Mouse (Mus musculus): Measurements from ENCODE around the gene Gm9945. TPM values are rescaled to one million over a fixed set of nuclear protein-coding genes. Genes with fewer than 3 reads are reported as not detected.
A peak's percentile ranks its signal among the peaks of the same experiment; 100 is the strongest.

Gm9945 gene
- 1 to 10 TPM; 1.8 to 2.2 TPM for total RNA-seq (2021)
- long read RNA-seq, experiment 1, transcript Gm9945-201 (1 exons, 932 nt), result major isoform, 8 of 8 reads
- long read RNA-seq, experiment 1, partial matches to known transcripts, result 0 of 8 reads
- long read RNA-seq, experiment 1, other reads (novel, unspliced or antisense), result 0 of 8 reads
- long read RNA-seq, experiment 2, transcript Gm9945-201 (1 exons, 932 nt), result major isoform, 9 of 11 reads
- long read RNA-seq, experiment 2, partial matches to known transcripts, result 0 of 11 reads
- long read RNA-seq, experiment 2, other reads (novel, unspliced or antisense), result 2 of 11 reads

DNA sequence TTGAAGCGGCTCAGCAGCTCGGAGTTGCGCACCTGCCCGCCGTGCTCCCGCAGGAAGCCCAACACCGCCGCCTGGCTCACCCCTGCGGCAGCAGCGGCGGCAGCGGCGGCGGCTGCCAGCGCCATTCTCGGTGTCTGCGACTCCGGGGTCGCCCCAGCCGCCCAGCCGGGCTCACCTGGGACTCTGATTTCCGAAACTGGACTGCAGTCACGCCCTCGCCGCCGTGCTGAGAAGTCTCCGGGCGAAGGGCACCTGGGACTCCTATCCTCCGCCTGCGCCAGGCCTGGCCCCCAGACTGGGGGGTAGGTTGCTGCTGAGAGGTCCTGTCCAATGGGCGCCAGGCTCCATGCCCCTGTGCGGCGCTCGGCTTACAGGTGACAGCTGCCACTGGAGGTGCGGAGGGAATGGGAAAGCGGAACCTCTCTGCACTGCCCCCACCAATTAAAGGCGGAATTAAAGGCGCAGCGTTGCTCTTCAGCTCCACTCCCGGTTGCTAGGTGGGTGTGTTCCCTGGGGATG is at the start of gene Gm9945, which contains the start of gene Sowaha:
TSS of gene Gm9945 (plus strand) at position 384 of the 519 bp plus-strand sequence.
TSS of gene Sowaha (minus strand) at position 492 of the 519 bp plus-strand sequence.
- DNase-seq (ENCODE audit: extremely low spot score in 1 of 2, low spot score in 2 of 2), result peak; percentile 64 to 74
- Histone ChIP-seq H3K4me3 (peak within 1 kb of the TSS; percentile 75), H3K27ac (peak within 1 kb of the TSS; percentile 98)
- TF ChIP-seq CTCF (IDR thresholded peaks at IDR 0.05), result no peak; the same call in none of the 2 replicates
- intact Hi-C loops (cut with DNase I), result no loop called here

DNA sequence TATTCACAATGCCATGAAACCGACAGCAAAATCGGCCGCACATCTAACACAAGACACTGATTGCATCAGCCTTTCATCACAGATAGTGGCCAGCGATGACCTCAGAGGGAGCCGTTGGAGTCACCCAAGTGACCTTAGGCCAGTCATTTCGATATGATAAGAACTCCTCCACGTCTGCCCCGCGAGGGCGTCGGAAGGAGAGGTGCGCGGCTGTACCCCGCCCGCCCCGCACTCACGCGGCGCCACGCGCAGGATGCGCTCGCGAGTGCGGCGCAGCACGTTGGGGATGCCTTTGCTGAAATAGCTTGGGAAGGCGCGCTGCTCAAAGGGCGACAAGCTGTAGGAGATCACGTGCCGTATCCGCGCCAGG is 49.7 kb upstream of the Gm9945 start:
- intact Hi-C loops (cut with DNase I), result loop anchor here (2.0 kb wide), 1 partner anchor 129 kb away; the partner anchor contains the start of gene Hspa4
- H3K4me3 ChIP-seq, result peak overlapping the region; percentile 74
- no peak for TF ChIP-seq CTCF (IDR thresholded peaks at IDR 0.05)
- DNase-seq (ENCODE audit: extremely low spot score in 1 of 2, low spot score in 2 of 2), result no peak
- peak overlapping the region; percentile 94 for H3K27ac ChIP-seq

DNA sequence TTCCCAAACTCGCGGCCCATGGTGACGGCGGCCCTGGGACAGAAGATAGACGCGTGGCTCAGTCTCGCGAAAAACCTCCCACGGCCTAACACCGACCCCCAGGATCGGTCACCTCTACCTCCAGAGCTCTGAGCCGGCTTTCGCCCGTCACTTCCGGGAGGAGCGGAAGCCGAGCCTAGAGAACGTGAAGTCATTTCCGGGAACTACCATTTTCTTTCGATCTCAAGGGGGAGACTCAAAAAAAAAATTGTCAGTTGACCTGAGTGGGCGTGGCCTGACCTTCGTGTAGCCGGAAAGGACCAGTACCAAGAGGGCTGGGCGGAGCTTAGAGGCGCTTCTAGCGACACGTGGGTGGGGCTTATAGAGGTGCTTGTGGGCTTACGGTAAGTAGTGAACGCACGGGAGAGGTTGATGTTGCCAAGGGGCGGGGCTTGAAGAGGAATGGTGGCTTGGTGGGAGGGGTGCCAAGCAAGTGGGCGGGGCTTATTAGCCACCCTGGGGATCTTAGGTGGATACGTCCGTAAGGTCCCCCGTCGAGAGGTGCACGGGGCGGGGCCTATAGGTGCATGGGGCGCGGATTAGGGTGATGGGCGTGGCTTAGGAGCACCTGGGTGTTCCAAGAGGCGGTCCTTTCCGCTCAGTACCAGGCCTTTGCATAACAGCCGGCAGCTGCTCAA is 49.2 kb upstream of the Gm9945 start, which contains the start of the genes Uqcrq and Gdf9:
TSS of gene Uqcrq (minus strand) at position 162 of the 677 bp plus-strand sequence.
TSS of gene Gdf9 (plus strand) at position 354 of the 677 bp plus-strand sequence.
- peak; percentile 95 to 98 for DNase-seq (ENCODE audit: extremely low spot score in 1 of 2, low spot score in 2 of 2)
- no peak; the same call in 1 of the 2 replicates for TF ChIP-seq CTCF (IDR thresholded peaks at IDR 0.05)
- peak within 1 kb of the TSS; percentile 74 for H3K4me3 ChIP-seq
- intact Hi-C loops (cut with DNase I), result loop anchor here (2.0 kb wide), 1 partner anchor 130 kb away; the partner anchor contains the start of gene Hspa4
- peak within 1 kb of the TSS; percentile 94 for H3K27ac ChIP-seq

DNA sequence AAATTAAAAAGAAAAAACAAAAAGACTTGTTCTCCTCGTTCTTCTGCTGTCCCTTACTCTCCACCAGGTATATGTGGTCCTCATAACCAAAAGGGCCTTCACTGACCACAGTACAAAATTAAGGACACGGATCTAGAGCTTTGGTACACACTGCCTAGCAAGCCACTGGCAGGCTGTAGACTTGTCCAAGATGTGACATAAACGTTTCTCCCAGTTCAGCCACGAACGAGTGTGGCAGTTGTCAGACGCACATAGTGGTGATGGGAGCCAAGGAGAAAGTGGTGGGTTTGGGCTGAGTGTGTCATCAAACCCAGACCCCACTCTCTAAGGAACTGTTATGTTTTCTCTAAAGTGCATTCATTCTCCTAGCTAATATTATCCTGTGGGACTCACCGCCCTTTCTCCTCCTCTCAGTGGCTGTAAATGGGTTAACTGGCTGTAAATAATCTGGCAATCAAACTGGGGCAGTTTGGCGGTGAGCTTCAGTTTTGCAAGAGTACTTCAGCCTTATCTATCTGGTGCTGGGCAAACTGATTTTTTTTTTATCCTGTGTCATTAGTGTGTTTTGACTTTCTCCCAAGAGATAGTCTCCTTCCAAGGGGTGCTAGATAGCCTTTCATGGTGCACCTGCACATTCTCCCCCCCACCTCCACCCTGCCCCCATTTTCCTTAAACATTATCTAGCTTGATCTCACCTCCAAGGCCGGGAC is 48.5 kb upstream of the Gm9945 start:
- no peak for DNase-seq (ENCODE audit: extremely low spot score in 1 of 2, low spot score in 2 of 2)
- Histone ChIP-seq H3K27ac (peak overlapping the region; percentile 94), H3K4me3 (peak overlapping the region; percentile 74)
- intact Hi-C loops (cut with DNase I), result loop anchor here (2.0 kb wide), 1 partner anchor 131 kb away; the partner anchor contains the start of gene Hspa4
- no peak; the same call in 1 of the 2 replicates for TF ChIP-seq CTCF (IDR thresholded peaks at IDR 0.05)

DNA sequence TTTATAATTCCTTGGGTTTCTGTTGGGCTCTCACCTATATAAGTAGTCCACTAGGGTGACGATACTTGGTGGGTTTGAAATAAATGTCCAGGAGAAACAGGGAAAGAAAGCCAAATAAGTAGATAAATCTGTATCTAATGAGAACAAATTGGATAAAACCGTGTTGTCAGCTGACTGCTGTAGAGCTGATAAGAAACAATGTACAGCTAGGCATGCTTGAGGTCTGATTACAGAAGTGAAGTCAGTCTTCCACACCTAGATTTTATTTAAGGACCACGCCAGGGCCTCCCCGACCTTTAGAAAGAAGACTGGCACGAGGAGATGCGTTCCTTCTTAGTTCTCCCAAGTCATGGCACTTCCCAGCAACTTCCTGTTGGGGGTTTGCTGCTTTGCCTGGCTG is 46.9 kb upstream of the Gm9945 start:
- no peak overlapping the region for H3K27ac ChIP-seq
- H3K4me3 ChIP-seq, result no peak overlapping the region
- no peak for DNase-seq (ENCODE audit: extremely low spot score in 1 of 2, low spot score in 2 of 2)
- intact Hi-C loops (cut with DNase I), result no loop called here
- no peak for TF ChIP-seq CTCF (IDR thresholded peaks at IDR 0.05)

DNA sequence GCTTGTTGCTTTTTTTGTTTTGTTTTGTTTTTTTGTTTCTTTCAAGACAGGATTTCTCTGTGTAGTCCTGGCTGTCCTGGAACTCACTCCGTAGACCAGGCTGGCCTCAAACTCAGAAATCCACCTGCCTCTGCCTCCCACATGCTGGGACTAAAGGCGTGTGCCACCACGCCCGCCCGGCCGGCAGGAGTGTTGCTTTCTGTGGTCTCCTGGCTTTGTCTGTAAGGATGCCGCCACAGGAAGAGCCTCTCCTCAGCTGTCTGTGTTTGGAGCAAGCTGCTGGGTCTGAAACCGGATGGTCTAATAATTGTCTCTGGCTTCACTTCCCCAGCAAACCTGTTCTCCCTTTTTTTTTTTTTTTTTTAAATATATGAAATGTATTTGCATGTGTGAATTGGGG is 44.5 kb upstream of the Gm9945 start:
- intact Hi-C loops (cut with DNase I), result no loop called here
- no peak for DNase-seq (ENCODE audit: extremely low spot score in 1 of 2, low spot score in 2 of 2)
- Histone ChIP-seq H3K27ac (no peak overlapping the region), H3K4me3 (no peak overlapping the region)
- no peak for TF ChIP-seq CTCF (IDR thresholded peaks at IDR 0.05)

DNA sequence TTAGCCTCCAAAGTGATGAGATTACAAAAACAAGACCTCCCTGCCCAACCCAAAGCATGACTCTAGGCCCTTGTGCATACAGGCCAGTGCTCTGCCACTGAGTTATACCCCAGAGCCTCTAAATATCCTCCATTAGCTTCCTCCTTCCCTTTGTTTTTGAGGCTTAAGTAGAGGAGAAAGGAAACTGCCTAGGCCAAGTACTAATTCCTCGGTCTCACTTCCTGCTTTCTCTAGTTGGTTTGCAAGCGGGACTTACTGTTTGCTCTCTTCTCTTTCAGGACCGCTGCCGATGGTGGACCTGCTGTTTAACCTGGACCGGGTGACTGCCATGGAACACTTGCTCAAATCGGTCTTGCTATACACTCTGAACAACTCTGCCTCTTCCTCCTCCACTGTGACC is 43.6 kb upstream of the Gm9945 start:
- no peak for DNase-seq (ENCODE audit: extremely low spot score in 1 of 2, low spot score in 2 of 2)
- Histone ChIP-seq H3K4me3 (no peak overlapping the region), H3K27ac (no peak overlapping the region)
- no peak for TF ChIP-seq CTCF (IDR thresholded peaks at IDR 0.05)
- intact Hi-C loops (cut with DNase I), result no loop called here

DNA sequence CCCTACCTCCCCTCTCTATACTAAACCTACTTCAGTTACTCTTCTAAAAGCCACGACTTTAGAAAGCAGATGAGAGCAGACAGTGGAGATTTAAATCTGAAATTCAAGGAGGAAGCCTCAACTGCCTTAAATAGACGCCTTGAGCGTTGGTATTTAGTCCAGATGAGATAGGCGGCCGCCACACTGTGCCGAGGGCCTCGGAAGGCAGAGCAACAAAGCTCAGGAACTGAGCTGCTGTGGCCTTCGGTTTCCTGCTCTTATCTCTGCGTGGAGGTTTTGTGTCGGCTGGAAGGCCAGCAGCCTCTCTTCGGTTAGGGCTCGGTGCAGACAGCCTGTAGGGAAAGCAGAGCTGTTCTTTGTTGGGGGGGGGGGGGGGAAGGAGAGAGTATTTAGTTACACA is 38.0 kb upstream of the Gm9945 start:
- DNase-seq (ENCODE audit: extremely low spot score in 1 of 2, low spot score in 2 of 2), result no peak
- intact Hi-C loops (cut with DNase I), result no loop called here
- H3K4me3 ChIP-seq, result no peak overlapping the region
- no peak overlapping the region for H3K27ac ChIP-seq
- TF ChIP-seq CTCF (IDR thresholded peaks at IDR 0.05), result no peak

DNA sequence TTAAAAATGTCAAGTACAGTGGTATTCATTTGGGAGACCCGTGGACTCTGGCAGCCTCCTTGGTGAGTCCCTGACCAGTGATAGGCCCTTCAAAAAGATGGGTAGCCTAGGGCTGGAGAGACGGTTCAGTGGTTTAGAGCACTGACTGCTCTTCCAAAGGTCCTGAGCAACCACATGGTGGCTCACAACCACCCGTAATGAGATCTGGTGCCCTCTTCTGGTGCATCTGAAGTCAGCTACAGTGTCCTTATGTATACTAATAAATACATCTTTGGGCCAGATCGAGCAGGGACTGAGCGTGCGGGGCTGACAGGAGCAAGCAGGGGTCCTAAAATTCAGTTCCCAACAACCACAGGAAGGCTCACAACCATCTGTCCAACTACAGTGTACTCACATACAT is 36.1 kb upstream of the Gm9945 start:
- no peak for DNase-seq (ENCODE audit: extremely low spot score in 1 of 2, low spot score in 2 of 2)
- Histone ChIP-seq H3K4me3 (no peak overlapping the region), H3K27ac (no peak overlapping the region)
- intact Hi-C loops (cut with DNase I), result no loop called here
- peak; percentile 65 for TF ChIP-seq CTCF (IDR thresholded peaks at IDR 0.05)

DNA sequence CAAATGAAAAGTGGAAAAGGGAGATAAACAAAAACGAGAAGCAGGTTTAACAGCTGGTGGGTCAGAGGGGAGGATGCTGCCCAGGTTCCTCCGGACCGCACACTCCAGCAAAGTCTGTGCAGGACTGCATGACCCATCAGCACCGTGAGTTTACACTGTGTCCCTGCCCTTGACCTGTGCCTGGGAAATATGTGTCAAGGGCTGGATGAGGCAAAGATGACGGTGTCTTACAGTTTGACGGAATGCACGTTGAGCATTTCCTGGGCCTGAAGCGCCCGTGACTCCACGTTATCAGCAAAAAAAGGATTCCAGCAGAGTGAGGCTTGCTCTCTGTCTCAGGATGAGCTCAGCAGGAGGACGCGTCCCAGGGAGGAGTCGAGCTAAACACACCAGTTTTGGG is 34.4 kb upstream of the Gm9945 start:
- Histone ChIP-seq H3K27ac (no peak overlapping the region), H3K4me3 (no peak overlapping the region)
- intact Hi-C loops (cut with DNase I), result no loop called here
- no peak for TF ChIP-seq CTCF (IDR thresholded peaks at IDR 0.05)
- DNase-seq (ENCODE audit: extremely low spot score in 1 of 2, low spot score in 2 of 2), result no peak

DNA sequence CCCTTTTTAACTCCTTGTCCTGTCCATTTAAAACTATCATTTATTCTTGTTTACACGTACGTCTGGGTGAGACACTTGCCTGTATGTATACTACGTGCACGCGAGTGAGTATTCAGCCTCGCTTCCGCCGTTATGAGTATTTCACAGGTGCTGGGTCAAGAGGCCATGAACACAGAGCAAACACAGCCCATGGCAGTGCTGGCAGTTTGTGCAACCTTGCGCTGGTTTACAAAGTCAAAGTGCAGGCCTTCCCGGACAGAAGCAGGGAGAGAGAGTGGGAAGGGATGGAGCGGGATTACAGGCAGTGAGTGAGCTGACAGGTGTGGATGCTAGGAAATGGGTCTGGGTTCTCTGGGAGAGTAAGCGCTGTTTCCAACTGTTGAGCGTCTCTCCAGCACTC is 33.8 kb upstream of the Gm9945 start:
- intact Hi-C loops (cut with DNase I), result no loop called here
- Histone ChIP-seq H3K27ac (no peak overlapping the region), H3K4me3 (no peak overlapping the region)
- no peak for TF ChIP-seq CTCF (IDR thresholded peaks at IDR 0.05)
- DNase-seq (ENCODE audit: extremely low spot score in 1 of 2, low spot score in 2 of 2), result no peak

Data from left cerebral cortex, adult 2 months (tissue).